Mouse (Mus musculus): ENCODE data around the gene Galk1.

Galk1 gene

DNA sequence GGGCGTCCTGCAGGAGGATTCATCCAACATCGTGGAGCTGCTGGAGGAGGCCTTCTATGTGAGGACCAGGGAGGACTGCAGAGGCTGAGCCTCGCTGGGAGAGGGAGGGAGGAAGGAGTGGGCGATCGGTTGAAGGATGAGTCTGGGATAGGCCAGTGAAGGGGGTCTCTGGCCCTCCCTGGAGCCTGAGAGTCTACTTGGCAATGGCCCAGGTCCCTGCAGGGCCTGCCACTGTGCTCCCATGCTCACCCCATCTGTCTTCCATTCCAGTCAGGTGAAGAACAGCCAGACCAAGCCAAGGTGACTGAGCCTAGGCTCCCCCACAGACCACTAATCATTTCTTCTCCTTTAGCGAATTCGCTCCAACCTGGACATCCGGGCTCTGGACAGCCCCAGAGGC, 29.2 kb downstream of the Galk1 start:
- no peak for DNase-seq (ENCODE audit: low spot score in 2 of 2)

DNA sequence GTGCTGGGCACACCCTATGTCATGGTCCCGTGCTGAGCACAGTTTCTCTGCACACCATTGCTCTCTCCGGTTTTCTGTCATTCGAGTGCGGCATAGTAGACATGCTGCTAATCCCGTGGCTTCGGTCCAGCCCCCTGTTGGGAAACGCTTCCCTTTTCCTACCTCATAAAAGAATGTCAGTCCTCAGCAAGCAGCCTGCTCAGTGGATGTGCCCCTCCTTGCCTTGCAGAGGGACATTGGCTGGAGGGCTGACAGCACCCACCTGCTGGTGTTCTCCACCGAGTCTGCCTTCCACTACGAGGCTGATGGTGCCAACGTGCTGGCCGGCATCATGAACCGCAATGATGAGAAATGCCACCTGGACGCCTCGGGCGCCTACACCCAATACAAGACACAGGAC, 30.0 kb downstream of the Galk1 start:
- DNase-seq (ENCODE audit: low spot score in 2 of 2) = no peak

DNA sequence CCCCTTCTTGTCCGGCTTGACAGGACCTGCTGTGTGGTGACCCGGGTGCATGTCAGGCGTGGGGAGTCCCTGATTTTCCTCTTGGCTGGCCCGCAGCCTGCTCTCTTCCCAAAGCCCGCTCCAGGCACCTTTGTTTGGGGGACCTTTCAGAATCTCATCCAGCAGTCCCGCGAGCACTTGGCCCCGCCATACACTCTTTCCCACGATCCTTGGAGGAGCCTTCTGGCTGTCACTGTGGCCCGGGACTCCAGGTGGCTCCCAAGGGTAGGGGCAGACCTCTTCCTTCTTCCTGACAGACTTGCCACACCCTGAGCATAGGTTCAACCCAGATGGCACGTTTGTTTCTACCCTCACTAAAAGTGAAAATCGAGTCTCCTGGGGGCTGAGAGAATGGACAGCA, 37.0 kb downstream of the Galk1 start:
- no peak for DNase-seq (ENCODE audit: low spot score in 2 of 2)

- no peak for DNase-seq (ENCODE audit: low spot score in 2 of 2)
Observed at GRCm38 (mm10) chr11:115975083-115975420, 37.5 kb downstream of the Galk1 start.

- no peak for DNase-seq (ENCODE audit: low spot score in 2 of 2)
Observed at GRCm38 (mm10) chr11:115974309-115975082, 38.0 kb downstream of the Galk1 start, which contains the start of gene Itgb4. TSS of gene Itgb4 (plus strand) at chr11:115974709.

- DNase-seq (ENCODE audit: low spot score in 2 of 2) = no peak
Observed at GRCm38 (mm10) chr11:115971016-115971415, 41.5 kb downstream of the Galk1 start.

DNA sequence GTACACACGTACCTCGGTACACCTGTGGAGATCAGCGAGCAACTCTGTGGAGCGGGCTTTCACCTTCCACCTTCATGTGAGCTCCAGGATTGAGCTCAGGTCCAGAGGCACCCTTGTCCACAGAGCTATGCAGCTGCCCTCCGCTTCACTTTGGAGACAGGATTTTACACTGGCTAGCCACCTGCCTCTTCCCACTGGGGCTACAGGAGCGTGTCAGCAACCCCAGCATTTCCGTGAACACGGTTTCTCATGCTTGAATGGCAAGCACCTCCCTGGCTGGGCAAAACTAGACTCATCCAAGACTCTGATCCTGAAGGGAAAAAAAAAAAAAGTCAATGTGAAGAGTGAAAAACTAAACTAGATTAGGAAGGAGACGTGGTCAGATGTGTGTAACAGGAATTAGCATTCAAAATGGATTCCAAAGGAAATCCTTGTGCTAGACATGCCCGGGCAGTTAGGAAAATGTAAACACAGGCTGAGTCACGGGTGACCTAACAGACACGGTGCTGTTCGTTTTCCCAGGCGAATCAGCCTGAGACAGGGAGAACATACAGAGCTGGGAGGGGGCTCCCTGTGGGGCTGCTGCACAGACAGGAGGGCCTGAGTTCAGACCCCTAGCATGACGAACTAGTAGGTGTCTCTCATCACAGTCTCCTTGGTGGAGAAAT, 42.4 kb downstream of the Galk1 start:
- no peak for DNase-seq (ENCODE audit: low spot score in 2 of 2)

DNA sequence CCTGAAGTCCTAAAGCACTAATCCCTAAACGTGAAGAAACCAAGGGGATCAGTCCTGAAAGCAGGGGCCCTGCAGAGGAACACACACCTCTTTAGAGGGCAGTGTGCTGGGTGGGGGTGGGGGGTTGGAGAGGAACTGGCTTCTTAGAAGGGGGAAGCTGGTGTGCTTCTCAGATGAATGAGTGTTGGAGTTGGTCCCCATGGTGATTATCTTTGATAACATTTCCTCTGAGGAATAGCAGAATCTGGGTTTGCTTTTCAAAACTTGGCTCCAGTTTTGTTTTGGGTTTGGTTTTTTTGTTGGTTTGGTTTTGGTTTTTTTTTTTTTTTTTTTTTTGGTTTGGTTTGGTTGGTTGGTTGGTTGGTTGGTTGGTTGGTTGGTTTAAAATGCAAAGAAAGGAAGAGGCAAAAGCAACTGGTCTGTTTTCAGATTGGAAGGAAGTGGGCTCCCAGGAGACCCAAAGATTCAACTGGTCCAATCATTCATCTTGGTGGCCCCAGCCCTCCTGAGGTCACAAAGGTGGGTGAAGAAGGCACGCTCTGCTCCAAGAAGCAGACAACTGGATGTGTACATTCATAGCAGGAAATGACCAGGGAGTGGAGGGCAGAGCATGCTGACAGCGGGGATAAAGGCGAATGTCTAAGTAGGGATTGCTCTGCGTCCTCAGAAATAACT, 43.7 kb downstream of the Galk1 start:
- no peak for DNase-seq (ENCODE audit: low spot score in 2 of 2)

DNA sequence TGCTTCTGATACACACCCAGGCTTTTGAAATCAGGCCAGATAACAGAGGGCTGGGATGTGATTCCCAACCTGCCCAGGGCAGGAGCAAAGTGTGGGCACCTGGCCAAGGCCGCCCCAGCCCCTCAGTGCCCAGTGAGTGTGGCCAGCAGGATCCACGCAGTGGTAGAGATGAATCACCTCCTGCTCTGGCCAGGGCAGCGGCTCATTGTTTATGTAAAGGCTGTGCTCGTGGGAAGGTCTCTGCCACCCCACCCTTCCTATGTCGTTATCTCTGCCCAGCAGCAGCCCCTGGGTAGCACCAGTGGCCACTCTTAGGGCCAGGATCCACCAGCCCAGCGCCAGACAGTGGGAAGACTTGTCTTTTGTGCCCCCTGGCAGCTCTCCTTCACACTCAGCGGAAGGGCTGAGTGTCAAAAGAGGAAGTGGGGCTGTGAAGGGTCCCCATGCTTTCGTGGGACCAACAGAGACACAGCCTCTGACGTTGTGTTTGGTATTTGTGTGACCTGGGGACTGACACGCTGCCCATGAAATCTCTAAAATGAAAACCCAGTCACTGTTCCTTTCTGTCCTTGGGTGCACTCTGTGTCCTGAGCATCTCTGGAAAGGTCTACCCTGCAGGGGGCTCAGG, 47.4 kb downstream of the Galk1 start:
- DNase-seq (ENCODE audit: low spot score in 2 of 2) = peak; percentile 48

- DNase-seq (ENCODE audit: low spot score in 2 of 2) = no peak
Observed at GRCm38 (mm10) chr11:115962651-115963412, 49.7 kb downstream of the Galk1 start.

GRCm38 (mm10) chr11:115959018-115959417, 53.5 kb downstream of the Galk1 start:
- DNase-seq (ENCODE audit: low spot score in 2 of 2) = no peak
